Mouse (Mus musculus) C2C12 (cell line): ENCODE data around the gene Tpcn2. TPM values are rescaled to one million over a fixed set of nuclear protein-coding genes. Genes with fewer than 3 reads are reported as not detected.

Source experiments
- H3K27me3 ChIP-seq: one replicate; pipeline ENCODE4 v1.6.1; 2011; ENCODE audit not compliant: control insufficient read depth, insufficient read depth, insufficient read length
- H3K36me3 ChIP-seq: one replicate; pipeline ENCODE4 v1.6.1; 2011; ENCODE audit not compliant: control insufficient read depth, insufficient read depth
- H3K4me3 ChIP-seq: one replicate; pipeline ENCODE4 v1.5.1; 2011; ENCODE audit warnings: mild to moderate bottlenecking, control low read depth; ENCODE audit not compliant: poor library complexity, insufficient read depth, severe bottlenecking
- H3K79me2 ChIP-seq: one replicate; pipeline ENCODE4 v1.6.1; 2011; ENCODE audit not compliant: control insufficient read depth, insufficient read depth
- H3K79me3 ChIP-seq: one replicate; pipeline ENCODE4 v1.6.1; 2011; ENCODE audit warnings: low read depth, control low read depth
- H3ac ChIP-seq: one replicate; pipeline ENCODE3; 2011; ENCODE audit warnings: low read depth; ENCODE audit not compliant: control insufficient read depth, insufficient read length
- CEBPB ChIP-seq: IDR thresholded peaks from one replicate; pipeline ENCODE4 v1.6.1; 2011; ENCODE audit warnings: low read depth, mild to moderate bottlenecking, control low read depth, moderate library complexity
- CTCF ChIP-seq: IDR thresholded peaks from one replicate; pipeline ENCODE4 v1.5.1; 2011; ENCODE audit not compliant: control insufficient read depth, insufficient read depth, insufficient read length
- FOSL1 ChIP-seq: IDR thresholded peaks from one replicate; pipeline ENCODE4 v1.8.0; 2011; ENCODE audit warnings: mild to moderate bottlenecking, low read length; ENCODE audit not compliant: poor library complexity, insufficient read depth, severe bottlenecking
- MAX ChIP-seq: IDR thresholded peaks from one replicate; pipeline ENCODE4 v1.6.1; 2011; ENCODE audit warnings: mild to moderate bottlenecking, control low read depth
- MYOD1 ChIP-seq: IDR thresholded peaks from one replicate; pipeline ENCODE4 v1.6.1; 2011; ENCODE audit warnings: low read depth; ENCODE audit not compliant: control insufficient read depth, insufficient read length
- MYOG ChIP-seq: IDR thresholded peaks from one replicate; pipeline ENCODE4 v1.6.1; 2011; ENCODE audit not compliant: control insufficient read depth, insufficient read length; ENCODE audit errors: extremely low read depth
- USF1 ChIP-seq: IDR thresholded peaks from one replicate; pipeline ENCODE4 v1.6.1; 2011; ENCODE audit warnings: low read depth, mild to moderate bottlenecking, control low read depth, moderate library complexity
- long read RNA-seq, 2 experiments: library from polyadenylated mRNA; unstranded; transcript quantifications; one replicate each; pipeline ENCODE4 v2.0.0; 2019 to 2020
- polyA plus RNA-seq: library from polyadenylated mRNA; unstranded; fragments of >200 nt; fragmentation: generic; extraction: Trizol; gene quantifications from one replicate; pipeline ENCODE4 v1.2.1, GENCODE M21; 2012; ENCODE audit warnings: missing spikeins

Tpcn2 gene
- 5.2 TPM for polyA plus RNA-seq
- long read RNA-seq, experiment 1, partial matches to known transcripts, result 1 of 6 reads
- long read RNA-seq, experiment 1, other reads (novel, unspliced or antisense), result 2 of 6 reads
- long read RNA-seq, experiment 2, transcript Tpcn2-201 (25 exons, 2,993 nt), result major isoform, 23 of 34 reads
- long read RNA-seq, experiment 2, partial matches to known transcripts, result 2 of 34 reads
- long read RNA-seq, experiment 2, other reads (novel, unspliced or antisense), result 9 of 34 reads

- Histone ChIP-seq H3K79me3 (no peaks in the 10 kb centered on the region), H3K79me2 (no peaks in the 10 kb centered on the region), H3ac (peak within 1 kb of the TSS; percentile 83), H3K4me3 (peak within 1 kb of the TSS; percentile 38), H3K36me3 (no peaks in the 10 kb centered on the region), H3K27me3 (no peaks in the 10 kb centered on the region)
- TF ChIP-seq FOSL1 (no peak), CEBPB (no peak), USF1 (no peak)
These were observed at the start of gene Tpcn2 for GRCm38 (mm10) chr7:145283487-145284187. Gene Tpcn2 (minus strand): TSS chr7:145284011.

- TF ChIP-seq FOSL1 (no peak), MYOG (no peak), MYOD1 (no peak), USF1 (no peak), MAX (no peak), CEBPB (no peak), CTCF (no peak)
- Histone ChIP-seq H3K36me3 (no peaks in the 10 kb centered on the region), H3K4me3 (no peak overlapping the region), H3K79me2 (no peaks in the 10 kb centered on the region), H3ac (no peak overlapping the region), H3K79me3 (no peaks in the 10 kb centered on the region), H3K27me3 (no peaks in the 10 kb centered on the region)
These were observed 48.7 kb upstream of the Tpcn2 start for GRCm38 (mm10) chr7:145332376-145333041.

- Histone ChIP-seq H3K79me2 (no peaks in the 10 kb centered on the region), H3K79me3 (no peaks in the 10 kb centered on the region)
- TF ChIP-seq USF1 (no peak), CEBPB (no peak), MAX (no peak), CTCF (no peak), FOSL1 (no peak), MYOG (no peak), MYOD1 (no peak)
These were observed 46.8 kb upstream of the Tpcn2 start for GRCm38 (mm10) chr7:145330641-145331040.

GRCm38 (mm10) chr7:145329982-145330381, 46.2 kb upstream of the Tpcn2 start:
- Histone ChIP-seq H3K79me3 (no peaks in the 10 kb centered on the region), H3K79me2 (no peaks in the 10 kb centered on the region)
- TF ChIP-seq MYOD1, result no peak

More at GRCm38 (mm10) chr7:145330641-145331040, 46.8 kb upstream of the Tpcn2 start:
- H3K4me3 ChIP-seq, result no peak overlapping the region
- H3K36me3 ChIP-seq, result no peaks in the 10 kb centered on the region
- H3ac ChIP-seq, result no peak overlapping the region
- no peaks in the 10 kb centered on the region for H3K27me3 ChIP-seq

GRCm38 (mm10) chr7:145325697-145326096, 41.9 kb upstream of the Tpcn2 start:
- H3K27me3 ChIP-seq, result no peaks in the 10 kb centered on the region
- no peaks in the 10 kb centered on the region for H3K36me3 ChIP-seq
- TF ChIP-seq USF1, result no peak
- H3ac ChIP-seq, result no peak overlapping the region
- no peaks in the 10 kb centered on the region for H3K79me3 ChIP-seq
- H3K79me2 ChIP-seq, result no peaks in the 10 kb centered on the region
- no peak overlapping the region for H3K4me3 ChIP-seq

More at GRCm38 (mm10) chr7:145329982-145330381, 46.2 kb upstream of the Tpcn2 start:
- Histone ChIP-seq H3K27me3 (no peaks in the 10 kb centered on the region), H3ac (no peak overlapping the region), H3K36me3 (no peaks in the 10 kb centered on the region), H3K4me3 (no peak overlapping the region)

GRCm38 (mm10) chr7:145323607-145324006, 39.8 kb upstream of the Tpcn2 start:
- Histone ChIP-seq H3K79me2 (no peaks in the 10 kb centered on the region), H3K4me3 (no peak overlapping the region), H3ac (no peak overlapping the region), H3K27me3 (no peaks in the 10 kb centered on the region), H3K36me3 (no peaks in the 10 kb centered on the region), H3K79me3 (no peaks in the 10 kb centered on the region)
- no peak for TF ChIP-seq MYOD1
- no peak for TF ChIP-seq FOSL1
- no peak for TF ChIP-seq MAX
- TF ChIP-seq CEBPB, result no peak
- no peak for TF ChIP-seq MYOG
- no peak for TF ChIP-seq USF1
- TF ChIP-seq CTCF, result no peak
